ENCODE assay signal across 20 mouse cellular contexts in genomic region chr16:24402801-24403200, GRCm38 (mm10). TPM values are rescaled to one million over a fixed set of nuclear protein-coding genes. Genes with fewer than 3 reads are reported as not detected.
DNase-seq lines count a peak whose midpoint lies in the region; ATAC-seq and TF ChIP-seq lines count a peak whose summit lies in the region.
"Had no signal": no experiment of that assay in that cellular context is flagged by ENCODE, and none has a peak within 500 bp of the region (broad histone marks: within the 10 kb centered on the region; RNA-seq: fewer than 3 reads in every experiment).

No protein-coding gene starts in this region.

- H3K4me3 ChIP-seq in intestine, embryonic 16.5 days (ENCODE audit: low read length) = no peak overlapping the region
- H3K4me3 ChIP-seq in intestine, embryonic 15.5 days (replicated peaks) = no peak overlapping the region
- no peak overlapping the region for H3K4me3 ChIP-seq in kidney, embryonic 16.5 days (ENCODE audit: low read length)
- no peak overlapping the region for H3K4me3 ChIP-seq in lung, adult 2 months (replicated peaks; ENCODE audit: extremely low read depth, low read depth, low read length)
- H3K4me3 ChIP-seq: forebrain, embryonic 12.5 days; heart, embryonic 15.5 days; hindbrain, embryonic 10.5 days; layer of hippocampus, adult 2 months; limb, embryonic 15.5 days; megakaryocyte, embryonic 14.5 days; midbrain, embryonic 15.5 days; myocyte had no signal

- TF ChIP-seq CTCF in lung, adult 2 months (IDR thresholded peaks at IDR 0.05; ENCODE audit: insufficient read depth, low read length) = no peak

- DNase-seq in kidney, postnatal 36 days = peak; percentile 70 to 81
- DNase-seq in skeletal muscle tissue, adult 2 months (ENCODE audit: low read depth, low spot score) = peak; percentile 61
- DNase-seq in lung, adult 18-20 months = no peak
- no peak for DNase-seq in layer of hippocampus, adult 9-10 months (ENCODE audit: low spot score)
- no peak for DNase-seq in lung, adult 2 months
- DNase-seq: cerebellum, adult 9-10 months; heart, adult 18-20 months had no signal

- H3K27me3 ChIP-seq in intestine, embryonic 16.5 days (replicated peaks; ENCODE audit: control insufficient read depth, insufficient read depth, low read length) = no peaks in the 10 kb centered on the region
- no peaks in the 10 kb centered on the region for H3K27me3 ChIP-seq in intestine, embryonic 15.5 days (replicated peaks)
- no peaks in the 10 kb centered on the region for H3K27me3 ChIP-seq in kidney, embryonic 16.5 days (ENCODE audit: insufficient read depth, low read length)
- H3K27me3 ChIP-seq: CH12.LX; forebrain, embryonic 12.5 days; heart, embryonic 15.5 days; limb, embryonic 15.5 days; midbrain, embryonic 15.5 days had no signal

- no peaks in the 10 kb centered on the region for H3K9me3 ChIP-seq in intestine, embryonic 16.5 days (ENCODE audit: control insufficient read depth, low read length)
- no peaks in the 10 kb centered on the region for H3K9me3 ChIP-seq in intestine, embryonic 15.5 days
- peaks cover 17% of the 10 kb centered on the region for H3K9me3 ChIP-seq in kidney, embryonic 16.5 days (ENCODE audit: low read length)
- H3K9me3 ChIP-seq: limb, embryonic 15.5 days; midbrain, embryonic 15.5 days had no signal

- H3K9ac ChIP-seq in intestine, embryonic 16.5 days (ENCODE audit: low read depth, low read length) = no peak overlapping the region
- no peak overlapping the region for H3K9ac ChIP-seq in intestine, embryonic 15.5 days
- no peak overlapping the region for H3K9ac ChIP-seq in kidney, embryonic 16.5 days (replicated peaks; ENCODE audit: low read length)
- H3K9ac ChIP-seq: forebrain, embryonic 12.5 days; heart, embryonic 15.5 days; limb, embryonic 15.5 days; midbrain, embryonic 15.5 days had no signal

- ATAC-seq in intestine, embryonic 16.5 days = peak; percentile 51; the same call in 1 of the 2 replicates
- no peak for ATAC-seq in intestine, embryonic 15.5 days
- peak; percentile 71; the same call in 1 of the 2 replicates for ATAC-seq in kidney, embryonic 16.5 days (ENCODE audit: low FRiP score, low TSS enrichment)
- ATAC-seq: hindbrain, postnatal 0 days; midbrain, embryonic 15.5 days had no signal

- 0 out of 2 replicates have a peak, but pooled peaks cover 5% of the 10 kb centered on the region for H3K36me3 ChIP-seq in intestine, embryonic 16.5 days (ENCODE audit: control insufficient read depth, insufficient read depth, low read length)
- 0 out of 2 replicates have a peak, but pooled peaks cover 4% of the 10 kb centered on the region for H3K36me3 ChIP-seq in intestine, embryonic 15.5 days
- H3K36me3 ChIP-seq in kidney, embryonic 16.5 days (ENCODE audit: insufficient read depth, low read length) = peaks cover 24% of the 10 kb centered on the region
- H3K36me3 ChIP-seq: forebrain, embryonic 12.5 days; midbrain, embryonic 15.5 days had no signal

- no peak overlapping the region for H3K27ac ChIP-seq in intestine, embryonic 16.5 days (ENCODE audit: low read length)
- no peak overlapping the region for H3K27ac ChIP-seq in intestine, embryonic 15.5 days
- no peak overlapping the region for H3K27ac ChIP-seq in kidney, embryonic 16.5 days (ENCODE audit: low read length)
- H3K27ac ChIP-seq: forebrain, embryonic 12.5 days; heart, embryonic 15.5 days; hindbrain, embryonic 10.5 days; hindbrain, postnatal 0 days; layer of hippocampus, adult 2 months; limb, embryonic 15.5 days; midbrain, embryonic 15.5 days had no signal

- H3K4me2 ChIP-seq in intestine, embryonic 16.5 days (ENCODE audit: low read depth, low read length) = no peak overlapping the region
- no peak overlapping the region for H3K4me2 ChIP-seq in intestine, embryonic 15.5 days (replicated peaks)
- H3K4me2 ChIP-seq in kidney, embryonic 16.5 days (replicated peaks; ENCODE audit: low read depth, low read length) = no peak overlapping the region
- H3K4me2 ChIP-seq: forebrain, embryonic 12.5 days; heart, embryonic 15.5 days; limb, embryonic 15.5 days; midbrain, embryonic 15.5 days had no signal

- H3K4me1 ChIP-seq in intestine, embryonic 16.5 days (ENCODE audit: control insufficient read depth, insufficient read depth, low read length) = peaks cover 21% of the 10 kb centered on the region
- H3K4me1 ChIP-seq in intestine, embryonic 15.5 days (replicated peaks) = peaks cover 29% of the 10 kb centered on the region
- H3K4me1 ChIP-seq in kidney, embryonic 16.5 days (ENCODE audit: insufficient read depth, low read length) = peaks cover 41% of the 10 kb centered on the region
- peaks cover 14% of the 10 kb centered on the region for H3K4me1 ChIP-seq in lung, adult 2 months (ENCODE audit: control insufficient read depth, insufficient read depth, low read length)
- H3K4me1 ChIP-seq: forebrain, embryonic 12.5 days; hindbrain, embryonic 10.5 days; megakaryocyte, embryonic 14.5 days; midbrain, embryonic 15.5 days had no signal

- TF ChIP-seq POLR2A in lung, adult 2 months (IDR thresholded peaks at IDR 0.05; ENCODE audit: borderline replicate concordance, extremely low read depth, low read depth, low read length) = no peak

- WGBS in intestine, embryonic 16.5 days = 88% methylated on average over 4 of the region's 4 CpGs
- 81% methylated on average over 4 of the region's 4 CpGs for WGBS in intestine, embryonic 15.5 days
- WGBS in kidney, embryonic 16.5 days = 89% methylated on average over 4 of the region's 4 CpGs
- 87% methylated on average over 4 of the region's 4 CpGs for WGBS in lung, adult 2 months

RNA-seq across cellular contexts. Expression of gene Lpp, which starts 9.5 kb away (rescaled TPM):
- 64.7 and 66.5 TPM in 2 replicates for polyA plus RNA-seq in intestine, embryonic 16.5 days (2015; fragmentation: Nextera tagmentation; extraction: Ambion mirVana)
- polyA plus RNA-seq in intestine, embryonic 15.5 days (2015; fragmentation: Nextera tagmentation; extraction: Ambion mirVana) = 61.7 and 63.0 TPM in 2 replicates
- 54.0 and 66.8 TPM in 2 replicates for polyA plus RNA-seq in kidney, embryonic 16.5 days (2015; fragmentation: Nextera tagmentation; extraction: Ambion mirVana)
- 17.6 and 18.7 TPM in 2 replicates for polyA plus RNA-seq in lung, adult 2 months (2012; rRNA removed)

Comparison
In these comparisons a context has a peak if more than half of its experiments do, and no peak if none do; other contexts are left out.
1. DNase-seq: peak in kidney, postnatal 36 days (2 of 2) and skeletal muscle tissue, adult 2 months (single experiment); none in lung, adult 18-20 months (0 of 2), layer of hippocampus, adult 9-10 months (single experiment) and lung, adult 2 months (single experiment).